Mouse (Mus musculus) mouse embryonic stem cell (cell line): ENCODE results near the gene Maml3.

Experiments used
- in situ Hi-C, 2 experiments: fragments of 300-500 bp; cut with MboI; formaldehyde crosslinking; loops; 1 replicate in 1 of 2; 3 replicates in 1 of 2; pipeline ENCODE4 v1.14.3; 2019 to 2020; ENCODE audit warnings: low sequenced_read_pairs in 2 of 2, low pct_unique_long_range_greater_than_20kb in 1 of 2, mixed read lengths in 1 of 2; ENCODE audit not compliant: unreplicated experiment in 1 of 2

The Maml3 gene

GRCm38 (mm10) chr3:51905903-51906302, 199.0 kb downstream of the Maml3 start:
- in situ Hi-C loops = no loop called here

DNA sequence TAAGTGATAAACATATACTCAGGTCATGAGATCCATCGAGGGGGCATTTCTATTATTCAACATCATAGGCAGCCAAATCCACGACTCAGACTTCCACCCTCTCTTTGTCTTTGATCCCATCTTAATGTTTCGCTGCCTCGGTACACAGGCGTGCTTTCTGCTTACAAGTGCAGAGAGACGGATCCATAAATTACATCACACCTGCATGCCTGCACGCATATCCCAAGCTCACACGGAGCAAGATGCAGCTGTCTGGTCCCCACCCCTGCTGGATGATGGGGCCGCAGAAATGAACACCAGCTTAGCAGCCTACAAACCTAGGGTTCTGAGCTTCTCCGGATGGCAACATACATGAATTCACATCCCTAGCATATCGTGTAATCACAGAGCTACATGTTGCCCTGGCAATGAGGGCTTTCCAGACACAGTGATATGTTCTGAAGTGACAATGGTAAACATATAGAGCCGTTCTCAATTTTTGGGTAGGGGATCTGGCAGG, 200.5 kb downstream of the Maml3 start:
- in situ Hi-C loops = no loop called here

- in situ Hi-C loops = no loop called here
Measured at GRCm38 (mm10) chr3:51901151-51901550, 203.7 kb downstream of the Maml3 start.

DNA sequence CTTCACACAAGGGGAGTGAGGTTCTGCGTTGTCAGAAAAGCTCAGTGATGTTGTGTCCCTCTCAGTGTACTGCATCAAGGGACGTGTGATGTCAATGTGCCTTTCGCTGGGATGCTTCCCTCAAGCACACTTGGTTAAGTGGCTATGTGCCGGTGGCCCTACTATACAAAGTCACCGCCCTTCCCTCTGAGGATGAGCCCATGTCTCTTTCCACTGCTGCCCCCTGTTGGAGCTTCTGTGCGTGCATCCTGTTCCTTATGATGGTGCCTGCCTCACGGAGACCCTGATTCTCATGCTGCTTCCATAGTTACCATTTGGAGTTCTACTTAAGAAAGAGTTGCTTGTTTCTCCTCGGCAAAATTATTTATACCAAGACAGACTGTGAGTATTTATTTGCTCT, 210.4 kb downstream of the Maml3 start:
- in situ Hi-C loops = no loop called here

GRCm38 (mm10) chr3:51891562-51892119, 213.2 kb downstream of the Maml3 start:
- in situ Hi-C loops = no loop called here

DNA sequence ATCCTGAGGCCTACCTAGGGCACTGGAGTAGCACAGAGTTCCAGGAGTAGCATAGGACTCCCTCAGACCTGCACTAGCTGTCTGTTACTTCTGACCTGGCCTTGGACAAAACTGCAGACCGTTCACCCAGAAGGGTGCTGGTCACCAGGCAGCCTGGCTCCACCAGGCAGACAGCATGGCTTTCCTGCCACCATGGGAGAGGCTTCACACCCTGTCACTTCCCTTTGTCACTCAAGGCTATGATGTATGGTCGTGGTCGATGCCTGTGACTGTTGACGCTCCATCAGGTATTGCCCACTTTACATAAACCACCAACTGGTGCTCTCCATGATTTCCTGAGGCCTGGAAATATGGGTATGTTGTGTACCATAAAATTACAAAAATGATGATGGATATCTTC, 214.7 kb downstream of the Maml3 start:
- in situ Hi-C loops = no loop called here

DNA sequence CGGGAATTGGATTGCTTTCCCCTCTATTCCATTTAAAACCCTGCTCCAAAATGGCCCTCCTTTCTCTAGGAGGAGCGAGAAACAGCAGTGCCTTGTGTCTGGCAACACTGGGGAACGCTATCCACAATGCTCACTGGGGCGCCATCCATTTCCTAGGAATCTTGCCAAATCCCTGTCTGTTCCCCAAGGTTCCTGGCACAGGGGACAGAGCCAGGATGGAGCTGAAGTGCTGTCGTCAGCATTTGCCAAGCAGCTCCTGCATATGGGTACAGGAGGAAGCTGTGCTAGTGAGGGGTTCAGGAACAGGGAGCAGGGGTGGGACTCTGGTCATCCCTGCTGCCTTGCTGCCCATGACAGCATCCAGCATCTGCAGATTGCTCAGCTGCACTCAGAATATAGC, 215.1 kb downstream of the Maml3 start:
- in situ Hi-C loops = no loop called here

DNA sequence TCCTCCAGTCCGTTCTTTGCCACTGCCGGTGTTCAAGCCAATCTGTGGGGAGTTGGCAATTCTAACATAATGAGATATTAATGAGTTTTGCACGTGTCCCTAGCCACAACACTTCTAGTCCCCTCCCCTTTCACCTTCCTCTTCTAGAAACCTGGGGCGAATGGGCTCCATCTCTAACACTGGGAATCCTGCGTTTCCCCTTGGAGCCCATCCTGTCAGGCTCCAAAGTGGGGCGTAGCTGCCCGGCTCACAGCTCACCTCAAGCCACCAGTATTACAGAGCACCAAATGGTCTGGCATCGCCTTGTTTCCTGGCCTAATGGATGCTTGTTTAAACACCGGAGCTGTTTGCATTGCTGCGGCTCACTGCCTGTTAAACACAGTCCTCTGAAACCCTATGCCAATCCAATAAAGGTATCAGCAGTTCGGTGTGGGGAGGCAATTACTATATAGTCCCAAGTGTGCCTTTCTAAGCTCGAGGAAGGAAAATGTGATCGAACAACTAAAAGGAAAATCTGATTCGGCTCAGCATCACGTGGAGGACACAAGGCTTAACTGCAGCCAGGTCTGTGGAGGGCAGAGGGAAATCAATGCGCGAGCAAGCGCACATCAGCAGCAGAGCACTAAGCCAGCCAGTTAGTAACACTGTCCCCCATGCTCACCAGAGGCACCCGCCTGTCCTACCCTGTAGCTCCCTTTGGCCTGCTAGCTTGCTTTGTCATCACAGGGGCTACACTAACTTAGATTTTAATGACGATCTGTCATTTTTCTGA, 216.0 kb downstream of the Maml3 start:
- in situ Hi-C loops = no loop called here

DNA sequence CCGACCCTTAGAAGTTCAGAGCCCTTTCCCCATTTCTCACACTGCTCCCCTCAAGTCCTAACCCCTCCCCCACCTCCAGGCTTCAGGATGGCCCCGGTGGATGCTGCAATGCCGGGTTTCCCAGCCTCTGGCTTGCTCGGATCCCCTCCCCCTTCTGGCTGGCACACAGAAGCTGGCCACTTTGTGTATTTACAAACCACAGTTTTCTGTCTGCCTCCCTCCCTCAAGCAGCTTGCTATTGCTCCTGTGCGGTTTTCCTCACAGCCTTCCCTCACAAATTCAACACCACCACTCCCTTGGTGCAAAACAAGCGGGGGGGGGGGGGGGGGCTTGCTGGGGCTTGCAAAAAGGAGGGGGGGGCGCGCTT, 216.6 kb downstream of the Maml3 start:
- in situ Hi-C loops = no loop called here

GRCm38 (mm10) chr3:51885920-51886319, 219.0 kb downstream of the Maml3 start:
- in situ Hi-C loops = no loop called here

- in situ Hi-C loops = no loop called here
Measured at GRCm38 (mm10) chr3:51885487-51885886, 219.4 kb downstream of the Maml3 start.

GRCm38 (mm10) chr3:51881981-51882380, 222.9 kb downstream of the Maml3 start:
- in situ Hi-C loops = no loop called here

GRCm38 (mm10) chr3:51881393-51881792, 223.5 kb downstream of the Maml3 start:
- in situ Hi-C loops = no loop called here

- in situ Hi-C loops = no loop called here
Measured at GRCm38 (mm10) chr3:51880506-51881036, 224.3 kb downstream of the Maml3 start.

GRCm38 (mm10) chr3:51879211-51879610, 225.7 kb downstream of the Maml3 start:
- in situ Hi-C loops = no loop called here

GRCm38 (mm10) chr3:51878577-51878976, 226.3 kb downstream of the Maml3 start:
- in situ Hi-C loops = no loop called here

DNA sequence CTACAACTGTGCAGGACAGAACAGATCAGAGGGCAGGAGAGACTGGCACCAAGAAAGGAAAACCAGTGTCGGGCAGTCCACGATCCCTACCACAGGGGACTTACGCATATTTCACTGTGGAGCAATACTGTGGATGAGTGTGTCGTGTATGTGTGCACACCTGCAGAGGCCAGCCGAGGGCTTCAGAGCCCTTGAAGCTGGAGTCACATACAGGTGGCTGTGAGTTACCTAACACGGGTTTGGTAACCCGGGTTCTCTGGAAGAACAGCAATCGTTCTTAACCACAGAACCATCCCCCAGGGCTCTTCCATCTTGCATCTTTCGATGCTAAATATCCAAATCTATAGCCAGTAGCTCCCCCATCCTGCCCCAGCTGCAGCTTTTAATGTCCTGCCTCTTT, 228.1 kb downstream of the Maml3 start:
- in situ Hi-C loops = no loop called here

- in situ Hi-C loops = no loop called here
Measured at GRCm38 (mm10) chr3:51875629-51876028, 229.2 kb downstream of the Maml3 start.

GRCm38 (mm10) chr3:51874252-51874651, 230.6 kb downstream of the Maml3 start:
- in situ Hi-C loops = no loop called here

GRCm38 (mm10) chr3:51872771-51873170, 232.1 kb downstream of the Maml3 start:
- in situ Hi-C loops = no loop called here
